9 mouse cellular contexts compared by ENCODE assay signal in the genomic region with DNA sequence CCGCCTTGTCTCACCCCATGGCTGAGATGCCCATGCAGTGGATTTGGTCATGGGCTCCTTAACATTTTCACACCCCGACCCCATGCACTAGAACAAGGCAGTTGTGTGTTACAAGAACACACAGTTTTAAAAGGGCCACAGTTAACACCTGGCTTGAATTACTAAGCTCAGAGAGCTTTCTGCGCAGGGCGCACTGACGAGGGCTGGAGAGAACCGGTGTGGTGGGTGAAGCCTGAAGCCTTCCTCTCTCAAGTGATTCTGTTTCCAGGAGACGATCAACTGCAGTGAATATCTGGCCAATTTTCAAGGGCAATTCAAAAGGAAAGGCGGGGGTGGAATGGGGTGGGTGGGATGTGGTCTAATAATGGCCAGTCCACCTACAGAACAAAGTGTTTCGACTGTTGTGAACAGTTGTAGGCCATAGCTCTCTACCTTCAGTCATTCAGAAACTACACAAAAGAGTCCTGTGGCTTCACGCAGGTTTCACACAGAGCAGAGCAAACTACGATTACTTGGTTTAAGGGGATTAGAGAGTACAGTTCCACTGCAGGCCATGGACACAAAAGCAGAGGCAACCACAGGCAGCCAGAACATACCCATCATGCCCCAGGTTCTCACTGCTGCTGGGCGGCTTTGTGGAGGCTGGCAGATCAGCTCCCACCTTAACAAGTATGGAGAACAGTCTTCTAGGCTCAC.
DNase-seq lines count a peak whose midpoint lies in the region; ATAC-seq and TF ChIP-seq lines count a peak whose summit lies in the region.
"Had no signal": no experiment of that assay in that cellular context is flagged by ENCODE, and none has a peak within 500 bp of the region (broad histone marks: within the 10 kb centered on the region; RNA-seq: fewer than 3 reads in every experiment).

No protein-coding gene starts in this region.

- H3K4me3 ChIP-seq in heart, embryonic 15.5 days: no peak overlapping the region
- H3K4me3 ChIP-seq in forebrain, embryonic 14.5 days (ENCODE audit: low read depth, low read length): no peak overlapping the region
- H3K4me3 ChIP-seq in limb, embryonic 14.5 days (replicated peaks; ENCODE audit: low read length): no peak overlapping the region
- H3K4me3 ChIP-seq: heart, adult 2 months had no signal

- peaks cover 22% of the 10 kb centered on the region for H3K36me3 ChIP-seq in heart, embryonic 15.5 days
- H3K36me3 ChIP-seq in forebrain, embryonic 14.5 days (ENCODE audit: control insufficient read depth, insufficient read depth, low read length): peaks cover 50% of the 10 kb centered on the region
- peaks cover 27% of the 10 kb centered on the region for H3K36me3 ChIP-seq in limb, embryonic 14.5 days (ENCODE audit: control insufficient read depth, insufficient read depth, low read length)

- no peak for DNase-seq in heart, adult 11 months
- DNase-seq in R1 (ENCODE audit: low read depth, low spot score): peak; percentile 25
- peak; percentile 66 for DNase-seq in forebrain, embryonic 14.5 days (ENCODE audit: low spot score)
- DNase-seq in limb, embryonic 14.5 days (ENCODE audit: low spot score): no peak
- no peak for DNase-seq in spleen, postnatal 10 days (ENCODE audit: low spot score in 2 of 2)
- no peak for DNase-seq in urinary bladder, adult 18-20 months (ENCODE audit: low spot score in 2 of 2)
- DNase-seq in right cerebral cortex, postnatal 25 days: no peak
- DNase-seq: heart, adult 2 months had no signal

- peaks cover 36% of the 10 kb centered on the region for H3K4me1 ChIP-seq in heart, embryonic 15.5 days (replicated peaks)
- H3K4me1 ChIP-seq in forebrain, embryonic 14.5 days (ENCODE audit: control insufficient read depth, insufficient read depth, low read length): peaks cover 12% of the 10 kb centered on the region; the same call in 1 of the 2 replicates
- H3K4me1 ChIP-seq in limb, embryonic 14.5 days (ENCODE audit: control insufficient read depth, insufficient read depth, low read length): peaks cover 68% of the 10 kb centered on the region

- peak overlapping the region; percentile 71 for H3K27ac ChIP-seq in heart, embryonic 15.5 days
- peak overlapping the region; percentile 30; the same call in 1 of the 2 replicates for H3K27ac ChIP-seq in forebrain, embryonic 14.5 days (ENCODE audit: low read depth, low read length)
- peak overlapping the region; percentile 74 for H3K27ac ChIP-seq in limb, embryonic 14.5 days (replicated peaks; ENCODE audit: low read depth, low read length)
- H3K27ac ChIP-seq: heart, adult 2 months had no signal

- WGBS in heart, embryonic 15.5 days: 79% methylated on average over 12 of the region's 12 CpGs
- WGBS in forebrain, embryonic 14.5 days: 29% methylated on average over 12 of the region's 12 CpGs
- WGBS in limb, embryonic 14.5 days: 28% methylated on average over 12 of the region's 12 CpGs

- H3K4me2 ChIP-seq in heart, embryonic 15.5 days: no peak overlapping the region
- H3K4me2 ChIP-seq in forebrain, embryonic 14.5 days (ENCODE audit: low read length): no peak overlapping the region
- no peak overlapping the region for H3K4me2 ChIP-seq in limb, embryonic 14.5 days (replicated peaks; ENCODE audit: low read depth, low read length, severe bottlenecking)

- no peaks in the 10 kb centered on the region for H3K9me3 ChIP-seq in heart, embryonic 15.5 days (replicated peaks)
- H3K9me3 ChIP-seq in forebrain, embryonic 14.5 days (replicated peaks; ENCODE audit: control insufficient read depth, low read length): no peaks in the 10 kb centered on the region
- no peaks in the 10 kb centered on the region for H3K9me3 ChIP-seq in limb, embryonic 14.5 days (ENCODE audit: control insufficient read depth, low read length)

- H3K27me3 ChIP-seq in heart, embryonic 15.5 days: no peaks in the 10 kb centered on the region
- H3K27me3 ChIP-seq in forebrain, embryonic 14.5 days (replicated peaks; ENCODE audit: control insufficient read depth, insufficient read depth, low read length): no peaks in the 10 kb centered on the region
- no peaks in the 10 kb centered on the region for H3K27me3 ChIP-seq in limb, embryonic 14.5 days (ENCODE audit: control insufficient read depth, insufficient read depth, low read length)

- TF ChIP-seq POLR2A in limb, embryonic 14.5 days (IDR thresholded peaks at IDR 0.05; ENCODE audit: borderline replicate concordance, extremely low read depth, insufficient read depth, insufficient read length): no peak

- no peak for ATAC-seq in heart, embryonic 15.5 days (replicated peaks; ENCODE audit: insufficient number of reproducible peaks, insufficient read depth, low FRiP score, low read depth)
- ATAC-seq in forebrain, embryonic 14.5 days: peak; percentile 47; the same call in 1 of the 2 replicates
- ATAC-seq in limb, embryonic 14.5 days (ENCODE audit: low FRiP score, low read depth): peak; percentile 13; the same call in 1 of the 2 replicates

- H3K9ac ChIP-seq in heart, embryonic 15.5 days: no peak overlapping the region
- no peak overlapping the region for H3K9ac ChIP-seq in forebrain, embryonic 14.5 days (ENCODE audit: low read length)
- H3K9ac ChIP-seq in limb, embryonic 14.5 days (ENCODE audit: low read depth, low read length, severe bottlenecking): no peak overlapping the region

Comparison
In these comparisons a context has a peak if more than half of its experiments do, and no peak if none do; other contexts are left out.
1. DNase-seq: peak in R1 (single experiment) and forebrain, embryonic 14.5 days (single experiment); none in heart, adult 11 months (single experiment), limb, embryonic 14.5 days (single experiment), spleen, postnatal 10 days (0 of 2), urinary bladder, adult 18-20 months (0 of 2) and right cerebral cortex, postnatal 25 days (single experiment).
2. Peak in every context shown above with its lines, with median percentiles within 50 percentile points of each other: H3K27ac ChIP-seq.